In the genomic region with DNA sequence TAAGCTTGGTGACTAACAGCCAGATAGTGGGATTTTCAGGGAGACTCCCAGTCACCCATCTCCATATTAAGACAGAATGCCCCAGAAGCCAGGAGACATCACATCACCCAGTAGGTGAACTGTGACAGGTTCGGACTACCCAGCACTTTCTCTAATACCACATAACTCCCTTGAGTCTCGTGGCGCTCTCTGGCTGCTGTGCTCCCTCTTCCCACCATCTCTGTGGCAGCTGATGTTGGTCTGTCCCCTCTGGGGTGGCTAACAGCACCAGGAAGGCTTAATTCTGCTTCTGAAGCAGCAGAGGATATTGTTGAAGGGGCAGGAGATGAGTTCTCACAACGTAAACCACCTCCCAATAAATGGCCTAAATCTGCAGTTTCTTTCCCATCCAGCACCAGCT, we compare ENCODE assay signal across 29 mouse cellular contexts. TPM values are rescaled to one million over a fixed set of nuclear protein-coding genes. Genes with fewer than 3 reads are reported as not detected.
DNase-seq lines count a peak whose midpoint lies in the region; ATAC-seq and TF ChIP-seq lines count a peak whose summit lies in the region.
"Had no signal": no experiment of that assay in that cellular context is flagged by ENCODE, and none has a peak within 500 bp of the region (broad histone marks: within the 10 kb centered on the region; RNA-seq: fewer than 3 reads in every experiment).

No protein-coding gene starts in this region.

- no peak overlapping the region for H3K9ac ChIP-seq in forebrain, embryonic 12.5 days
- no peak overlapping the region for H3K9ac ChIP-seq in forebrain, embryonic 14.5 days (ENCODE audit: low read length)
- H3K9ac ChIP-seq: forebrain, embryonic 13.5 days; heart, embryonic 15.5 days; liver, embryonic 14.5 days had no signal

- H3K9me3 ChIP-seq in forebrain, embryonic 12.5 days: no peaks in the 10 kb centered on the region
- no peaks in the 10 kb centered on the region for H3K9me3 ChIP-seq in forebrain, embryonic 14.5 days (replicated peaks; ENCODE audit: control insufficient read depth, low read length)
- H3K9me3 ChIP-seq: embryonic facial prominence, embryonic 13.5 days; forebrain, embryonic 13.5 days; G1E; heart, embryonic 15.5 days; hindbrain, embryonic 12.5 days; limb, embryonic 12.5 days had no signal

- peaks cover 79% of the 10 kb centered on the region for H3K36me3 ChIP-seq in forebrain, embryonic 12.5 days (replicated peaks)
- peaks cover 76% of the 10 kb centered on the region for H3K36me3 ChIP-seq in forebrain, embryonic 14.5 days (ENCODE audit: control insufficient read depth, insufficient read depth, low read length)

- intact Hi-C loops in left cerebral cortex, adult 2 months (cut with DNase I): loop anchor here (10.0 kb wide), 1 partner anchor 243 kb away; the partner anchor contains the start of gene Gpatch8

- no peak overlapping the region for H3K4me2 ChIP-seq in forebrain, embryonic 12.5 days
- H3K4me2 ChIP-seq in forebrain, embryonic 14.5 days (ENCODE audit: low read length): no peak overlapping the region
- H3K4me2 ChIP-seq: embryonic facial prominence, embryonic 13.5 days; forebrain, embryonic 13.5 days; heart, embryonic 15.5 days; hindbrain, embryonic 12.5 days; limb, embryonic 12.5 days had no signal

- H3K27ac ChIP-seq in forebrain, embryonic 12.5 days: 0 out of 2 replicates have a peak overlapping the region, but pooled peaks have one; percentile 13
- no peak overlapping the region for H3K27ac ChIP-seq in forebrain, embryonic 14.5 days (ENCODE audit: low read depth, low read length)
- peak overlapping the region; percentile 5; the same call in 1 of the 2 replicates for H3K27ac ChIP-seq in embryonic fibroblast, embryonic 13.5 days (ENCODE audit: insufficient read depth, low read length)
- H3K27ac ChIP-seq in left cerebral cortex, adult 2 months: no peak overlapping the region
- H3K27ac ChIP-seq: embryonic facial prominence, embryonic 13.5 days; forebrain, embryonic 13.5 days; heart, embryonic 15.5 days; hindbrain, embryonic 12.5 days; limb, embryonic 12.5 days; liver, embryonic 14.5 days had no signal

- H3K4me1 ChIP-seq in forebrain, embryonic 12.5 days: peaks cover 46% of the 10 kb centered on the region
- peaks cover 10% of the 10 kb centered on the region; the same call in 1 of the 2 replicates for H3K4me1 ChIP-seq in forebrain, embryonic 14.5 days (ENCODE audit: control insufficient read depth, insufficient read depth, low read length)
- H3K4me1 ChIP-seq in embryonic fibroblast, embryonic 13.5 days (ENCODE audit: control insufficient read depth, insufficient read depth, low read length): peaks cover 17% of the 10 kb centered on the region

- no peak for TF ChIP-seq POLR2A in embryonic fibroblast, embryonic 13.5 days (IDR thresholded peaks at IDR 0.05; ENCODE audit: low read depth, low read length)

- no peak for TF ChIP-seq CTCF in embryonic fibroblast, embryonic 13.5 days (IDR thresholded peaks at IDR 0.05; ENCODE audit: borderline replicate concordance, insufficient read depth, low read length)
- no peak for TF ChIP-seq CTCF in left cerebral cortex, adult 2 months (IDR thresholded peaks at IDR 0.05)

- no peak for DNase-seq in forebrain, embryonic 14.5 days (ENCODE audit: low spot score)
- peak; percentile 3 for DNase-seq in layer of hippocampus, adult 11-12 months (ENCODE audit: low spot score)
- no peak for DNase-seq in layer of hippocampus, postnatal 14 days (ENCODE audit: low spot score in 2 of 2)
- peak; percentile 1 for DNase-seq in CD4-positive helper T cell, adult 2 months (ENCODE audit: low read depth, low spot score)
- no peak for DNase-seq in ovary, postnatal 10 days (ENCODE audit: low spot score)
- DNase-seq in left cerebral cortex, adult 2 months (ENCODE audit: extremely low spot score in 1 of 2, low spot score in 2 of 2): no peak
- DNase-seq: adrenal gland, postnatal 10 days; cerebellum, postnatal 10 days; gastrocnemius, postnatal 25 days; heart, adult 18-20 months; heart, postnatal 36 days; kidney, postnatal 10 days; layer of hippocampus, adult 9-11 months; lung, postnatal 36 days; midbrain, embryonic 14.5 days had no signal

- no peak for ATAC-seq in forebrain, embryonic 12.5 days (ENCODE audit: low FRiP score)
- ATAC-seq in forebrain, embryonic 14.5 days: no peak
- ATAC-seq: forebrain, embryonic 13.5 days; intestine, postnatal 0 days had no signal

- WGBS in forebrain, embryonic 12.5 days: 92% methylated on average over 4 of the region's 4 CpGs
- WGBS in forebrain, embryonic 14.5 days: 87% methylated on average over 4 of the region's 4 CpGs

- H3K4me3 ChIP-seq in forebrain, embryonic 12.5 days (replicated peaks): no peak overlapping the region
- H3K4me3 ChIP-seq in forebrain, embryonic 14.5 days (ENCODE audit: low read depth, low read length): no peak overlapping the region
- H3K4me3 ChIP-seq in embryonic fibroblast, embryonic 13.5 days (ENCODE audit: insufficient read depth, low read length): no peak overlapping the region
- H3K4me3 ChIP-seq in left cerebral cortex, adult 2 months: no peak overlapping the region
- H3K4me3 ChIP-seq: embryonic facial prominence, embryonic 13.5 days; erythroblast, embryonic 14.5 days; forebrain, embryonic 13.5 days; heart, embryonic 15.5 days; hindbrain, embryonic 12.5 days; limb, embryonic 12.5 days had no signal

- H3K27me3 ChIP-seq in forebrain, embryonic 12.5 days: no peaks in the 10 kb centered on the region
- no peaks in the 10 kb centered on the region for H3K27me3 ChIP-seq in forebrain, embryonic 14.5 days (replicated peaks; ENCODE audit: control insufficient read depth, insufficient read depth, low read length)
- H3K27me3 ChIP-seq: embryonic facial prominence, embryonic 13.5 days; forebrain, embryonic 13.5 days; heart, embryonic 15.5 days; hindbrain, embryonic 12.5 days; limb, embryonic 12.5 days had no signal

RNA-seq across cellular contexts. Expression of gene Ubtf, which starts 7.6 kb away (rescaled TPM):
- 111 and 121 TPM in 2 replicates for polyA plus RNA-seq in forebrain, embryonic 12.5 days (2016; fragmentation: Nextera tagmentation; extraction: Ambion mirVana)
- polyA plus RNA-seq in forebrain, embryonic 14.5 days (2014; fragmentation: Nextera tagmentation; extraction: Ambion mirVana): 74.5 and 91.0 TPM in 2 replicates
- total RNA-seq in layer of hippocampus, postnatal 14 days (2021): 100 to 1,000 TPM; 120 to 121 TPM
- polyA plus RNA-seq in embryonic fibroblast, embryonic 13.5 days (2011; ENCODE audit: insufficient read length, low read depth, missing spikeins): 75.5 and 102 TPM in 2 replicates
- total RNA-seq in left cerebral cortex, adult 2 months (2021): 100 to 1,000 TPM; 131 to 141 TPM

RNA-seq across cellular contexts. Expression of gene Atxn7l3, which starts 15.5 kb away (rescaled TPM):
- 22.4 and 22.6 TPM in 2 replicates for polyA plus RNA-seq in forebrain, embryonic 12.5 days (2016; fragmentation: Nextera tagmentation; extraction: Ambion mirVana)
- polyA plus RNA-seq in forebrain, embryonic 14.5 days (2014; fragmentation: Nextera tagmentation; extraction: Ambion mirVana): 25.2 and 28.7 TPM in 2 replicates
- 100 to 1,000 TPM; 152 to 160 TPM for total RNA-seq in layer of hippocampus, postnatal 14 days (2021)
- polyA plus RNA-seq in embryonic fibroblast, embryonic 13.5 days (2011; ENCODE audit: insufficient read length, low read depth, missing spikeins): 50.7 and 55.6 TPM in 2 replicates
- 100 to 1,000 TPM; 236 to 242 TPM for total RNA-seq in left cerebral cortex, adult 2 months (2021)

RNA-seq across cellular contexts. Expression of gene Tmub2, which starts 27.2 kb away (rescaled TPM):
- polyA plus RNA-seq in forebrain, embryonic 12.5 days (2016; fragmentation: Nextera tagmentation; extraction: Ambion mirVana): 53.9 and 55.9 TPM in 2 replicates
- polyA plus RNA-seq in forebrain, embryonic 14.5 days (2014; fragmentation: Nextera tagmentation; extraction: Ambion mirVana): 74.4 and 75.3 TPM in 2 replicates
- total RNA-seq in layer of hippocampus, postnatal 14 days (2021): 10 to 100 TPM; 59.3 to 60.6 TPM
- polyA plus RNA-seq in embryonic fibroblast, embryonic 13.5 days (2011; ENCODE audit: insufficient read length, low read depth, missing spikeins): 37.7 and 44.6 TPM in 2 replicates
- 10 to 100 TPM; 66.6 to 74.4 TPM for total RNA-seq in left cerebral cortex, adult 2 months (2021)

RNA-seq across cellular contexts. Expression of gene Asb16, which starts 43.4 kb away (rescaled TPM):
- not detected in 2 replicates for polyA plus RNA-seq in forebrain, embryonic 12.5 days (2016; fragmentation: Nextera tagmentation; extraction: Ambion mirVana)
- polyA plus RNA-seq in forebrain, embryonic 14.5 days (2014; fragmentation: Nextera tagmentation; extraction: Ambion mirVana): not detected in 2 replicates
- under 1 TPM; 0.86 to 0.88 TPM for total RNA-seq in layer of hippocampus, postnatal 14 days (2021)
- 0.37 and 0.45 TPM in 2 replicates for polyA plus RNA-seq in embryonic fibroblast, embryonic 13.5 days (2011; ENCODE audit: insufficient read length, low read depth, missing spikeins)
- total RNA-seq in left cerebral cortex, adult 2 months (2021): 1 to 10 TPM; 1.2 to 1.4 TPM
- total RNA-seq: monocyte, adult 5-6 weeks had no signal
- polyA plus RNA-seq: forebrain, embryonic 13.5 days; G1E; hindbrain, embryonic 12.5 days; stomach, embryonic 14.5 days had no signal

RNA-seq across cellular contexts. Expression of gene Slc4a1, which starts 54.0 kb away (rescaled TPM):
- polyA plus RNA-seq in forebrain, embryonic 12.5 days (2016; fragmentation: Nextera tagmentation; extraction: Ambion mirVana): 21.2 and 25.7 TPM in 2 replicates
- 1.8 and 2.1 TPM in 2 replicates for polyA plus RNA-seq in forebrain, embryonic 14.5 days (2014; fragmentation: Nextera tagmentation; extraction: Ambion mirVana)
- under 1 TPM; 0.50 to 0.60 TPM for total RNA-seq in layer of hippocampus, postnatal 14 days (2021)
- polyA plus RNA-seq in embryonic fibroblast, embryonic 13.5 days (2011; ENCODE audit: insufficient read length, low read depth, missing spikeins): not detected in 2 replicates
- total RNA-seq in left cerebral cortex, adult 2 months (2021): under 1 TPM; 0.16 to 0.43 TPM
- polyA plus RNA-seq: testis, adult 2 months had no signal

Comparison
In these comparisons a context has a peak if more than half of its experiments do, and no peak if none do; other contexts are left out.
1. H3K27ac ChIP-seq: peak in forebrain, embryonic 12.5 days (single experiment) and embryonic fibroblast, embryonic 13.5 days (single experiment); none in forebrain, embryonic 14.5 days (single experiment) and left cerebral cortex, adult 2 months (single experiment).
2. DNase-seq: peak in layer of hippocampus, adult 11-12 months (single experiment) and CD4-positive helper T cell, adult 2 months (single experiment); none in forebrain, embryonic 14.5 days (single experiment), layer of hippocampus, postnatal 14 days (0 of 2), ovary, postnatal 10 days (single experiment) and left cerebral cortex, adult 2 months (0 of 2).